Mouse (Mus musculus): ENCODE measurements around the gene Rhno1. TPM values are rescaled to one million over a fixed set of nuclear protein-coding genes. Genes with fewer than 3 reads are reported as not detected.

Gene Rhno1
- polyA plus RNA-seq, 1 experiment, result 12.2 TPM

DNA sequence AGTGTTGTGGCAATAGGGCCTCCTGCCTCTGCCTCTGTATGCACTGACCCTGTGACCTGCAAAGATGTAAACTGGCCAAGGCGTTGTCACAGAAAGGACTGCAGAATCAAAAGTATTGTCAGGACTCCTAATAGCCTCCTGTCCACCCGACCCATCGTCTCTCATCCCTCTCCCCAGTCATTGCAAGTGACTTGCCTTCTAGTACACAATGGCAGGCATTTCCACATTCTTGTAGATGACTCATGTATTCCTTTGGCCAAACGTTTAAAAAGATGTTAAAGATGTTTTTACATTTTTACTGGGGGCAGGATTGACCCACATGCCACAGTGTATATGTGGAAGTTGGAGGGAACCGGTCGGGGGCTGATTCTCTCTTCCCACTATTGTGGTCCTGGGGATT is 2.0 kb upstream of the Rhno1 start:
- no peak overlapping the region for H3K27ac ChIP-seq (ENCODE audit: insufficient read depth, low read length)
- no peak overlapping the region for H3K4me3 ChIP-seq (ENCODE audit: insufficient read depth, low read length)
- H3K4me1 ChIP-seq (ENCODE audit: control insufficient read depth, insufficient read depth, low read length), result no peaks in the 10 kb centered on the region
- no peak for TF ChIP-seq POLR2A (IDR thresholded peaks at IDR 0.05; ENCODE audit: extremely low read depth, insufficient read depth, low read length)
- TF ChIP-seq CTCF (IDR thresholded peaks at IDR 0.05; ENCODE audit: extremely low read depth, insufficient read depth, low read length), result no peak

DNA sequence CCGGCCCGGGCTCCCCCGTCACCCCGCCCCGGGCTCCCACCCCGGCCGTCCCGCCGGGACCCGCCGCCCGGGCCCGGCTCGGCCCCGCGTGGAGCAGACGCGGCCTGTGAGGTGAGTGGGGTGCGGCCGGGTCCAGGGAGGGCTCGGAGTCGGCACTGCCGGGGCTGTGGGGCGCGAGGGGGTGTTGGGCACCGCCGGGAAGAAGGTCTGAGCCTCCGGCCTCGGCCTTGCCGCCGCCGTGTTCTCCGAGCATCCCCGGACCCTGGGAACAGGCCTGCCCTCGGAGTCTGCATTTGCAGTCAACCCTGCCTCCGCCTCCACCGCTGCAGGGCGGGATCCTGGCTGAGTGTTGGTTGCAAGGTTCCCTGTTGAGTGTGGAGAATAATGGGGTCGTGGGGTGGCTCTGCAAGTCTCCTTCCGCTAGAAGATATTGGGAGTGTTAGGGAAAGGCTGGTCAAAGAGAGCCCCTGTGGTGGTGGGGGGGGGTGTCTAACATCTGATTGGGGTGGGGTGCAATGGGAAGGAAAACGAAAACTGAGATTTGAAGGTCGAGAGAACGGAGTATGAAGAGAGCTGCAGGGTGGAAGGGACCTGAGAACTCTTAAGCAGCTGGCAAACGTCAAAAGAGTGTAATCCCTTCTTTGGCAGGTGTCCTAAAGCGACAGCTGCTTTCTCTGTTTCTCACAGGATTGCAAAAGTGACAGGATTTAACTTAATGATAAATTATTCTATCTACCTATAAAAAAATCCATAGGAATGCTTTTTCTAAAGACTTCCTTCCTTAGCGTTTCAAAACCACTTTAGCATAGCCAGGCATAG is 505 bp upstream of the Rhno1 start:
- Histone ChIP-seq H3K27ac (ENCODE audit: insufficient read depth, low read length) (no peak overlapping the region), H3K4me3 (ENCODE audit: insufficient read depth, low read length) (peak overlapping the region; percentile 53; the same call in 1 of the 2 replicates), H3K4me1 (ENCODE audit: control insufficient read depth, insufficient read depth, low read length) (no peaks in the 10 kb centered on the region)
- TF ChIP-seq POLR2A (IDR thresholded peaks at IDR 0.05; ENCODE audit: extremely low read depth, insufficient read depth, low read length) (no peak), CTCF (IDR thresholded peaks at IDR 0.05; ENCODE audit: extremely low read depth, insufficient read depth, low read length) (no peak)

- peak overlapping the region; percentile 53 for H3K4me3 ChIP-seq (ENCODE audit: insufficient read depth, low read length)
- H3K27ac ChIP-seq (ENCODE audit: insufficient read depth, low read length), result no peak overlapping the region
- TF ChIP-seq POLR2A (IDR thresholded peaks at IDR 0.05; ENCODE audit: extremely low read depth, insufficient read depth, low read length) (no peak), CTCF (IDR thresholded peaks at IDR 0.05; ENCODE audit: extremely low read depth, insufficient read depth, low read length) (no peak)
- H3K4me1 ChIP-seq (ENCODE audit: control insufficient read depth, insufficient read depth, low read length), result no peaks in the 10 kb centered on the region
Observed at GRCm38 (mm10) chr6:128361901-128362300, 810 bp downstream of the Rhno1 start.

DNA sequence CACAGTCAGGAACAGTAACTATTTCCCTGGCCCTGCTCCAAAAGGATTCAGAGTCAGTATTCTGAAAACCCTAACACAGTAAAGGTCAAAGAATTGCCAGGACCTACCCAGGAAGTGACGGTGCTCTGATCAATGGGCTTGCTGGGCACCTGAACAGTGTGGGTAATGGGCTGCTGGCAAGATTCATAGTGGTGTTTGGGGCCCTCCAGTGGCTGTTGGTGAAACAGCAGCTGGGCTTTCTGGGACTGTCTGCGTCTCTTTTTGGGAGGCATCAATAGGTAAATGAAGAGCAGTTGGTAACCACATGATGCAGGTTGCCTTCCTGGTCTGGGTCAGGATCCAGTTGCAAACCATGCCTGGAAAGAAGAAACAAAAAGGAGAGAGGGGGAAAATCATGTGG is 3.7 kb downstream of the Rhno1 start:
- no peak overlapping the region for H3K4me3 ChIP-seq (ENCODE audit: insufficient read depth, low read length)
- no peaks in the 10 kb centered on the region for H3K4me1 ChIP-seq (ENCODE audit: control insufficient read depth, insufficient read depth, low read length)
- H3K27ac ChIP-seq (ENCODE audit: insufficient read depth, low read length), result no peak overlapping the region
- no peak for TF ChIP-seq POLR2A (IDR thresholded peaks at IDR 0.05; ENCODE audit: extremely low read depth, insufficient read depth, low read length)
- TF ChIP-seq CTCF (IDR thresholded peaks at IDR 0.05; ENCODE audit: extremely low read depth, insufficient read depth, low read length), result peak; percentile 82

- TF ChIP-seq CTCF (IDR thresholded peaks at IDR 0.05; ENCODE audit: extremely low read depth, insufficient read depth, low read length), result no peak
- peak; percentile 81; the same call in 1 of the 2 replicates for TF ChIP-seq POLR2A (IDR thresholded peaks at IDR 0.05; ENCODE audit: extremely low read depth, insufficient read depth, low read length)
- Histone ChIP-seq H3K27ac (ENCODE audit: insufficient read depth, low read length) (no peak within 1 kb of the TSS), H3K4me1 (ENCODE audit: control insufficient read depth, insufficient read depth, low read length) (no peaks in the 10 kb centered on the region), H3K4me3 (ENCODE audit: insufficient read depth, low read length) (peak within 1 kb of the TSS; percentile 76)
Observed at GRCm38 (mm10) chr6:128355726-128356416, 6.8 kb downstream of the Rhno1 start, which contains the start of gene Tulp3. Gene Tulp3, minus strand, starts transcription at chr6:128355851.

- TF ChIP-seq CTCF (IDR thresholded peaks at IDR 0.05; ENCODE audit: extremely low read depth, insufficient read depth, low read length), result no peak
- TF ChIP-seq POLR2A (IDR thresholded peaks at IDR 0.05; ENCODE audit: extremely low read depth, insufficient read depth, low read length), result no peak
- Histone ChIP-seq H3K4me1 (ENCODE audit: control insufficient read depth, insufficient read depth, low read length) (0 out of 2 replicates have a peak, but pooled peaks cover 2% of the 10 kb centered on the region), H3K27ac (ENCODE audit: insufficient read depth, low read length) (no peak overlapping the region), H3K4me3 (ENCODE audit: insufficient read depth, low read length) (peak overlapping the region; percentile 76)
Observed at GRCm38 (mm10) chr6:128355201-128355681, 7.5 kb downstream of the Rhno1 start.

GRCm38 (mm10) chr6:128354140-128354539 is 8.6 kb downstream of the Rhno1 start:
- Histone ChIP-seq H3K4me3 (ENCODE audit: insufficient read depth, low read length) (peak overlapping the region; percentile 76; the same call in 1 of the 2 replicates), H3K27ac (ENCODE audit: insufficient read depth, low read length) (no peak overlapping the region), H3K4me1 (ENCODE audit: control insufficient read depth, insufficient read depth, low read length) (peaks cover 2% of the 10 kb centered on the region; the same call in 1 of the 2 replicates)
- TF ChIP-seq CTCF (IDR thresholded peaks at IDR 0.05; ENCODE audit: extremely low read depth, insufficient read depth, low read length) (no peak), POLR2A (IDR thresholded peaks at IDR 0.05; ENCODE audit: extremely low read depth, insufficient read depth, low read length) (no peak)

DNA sequence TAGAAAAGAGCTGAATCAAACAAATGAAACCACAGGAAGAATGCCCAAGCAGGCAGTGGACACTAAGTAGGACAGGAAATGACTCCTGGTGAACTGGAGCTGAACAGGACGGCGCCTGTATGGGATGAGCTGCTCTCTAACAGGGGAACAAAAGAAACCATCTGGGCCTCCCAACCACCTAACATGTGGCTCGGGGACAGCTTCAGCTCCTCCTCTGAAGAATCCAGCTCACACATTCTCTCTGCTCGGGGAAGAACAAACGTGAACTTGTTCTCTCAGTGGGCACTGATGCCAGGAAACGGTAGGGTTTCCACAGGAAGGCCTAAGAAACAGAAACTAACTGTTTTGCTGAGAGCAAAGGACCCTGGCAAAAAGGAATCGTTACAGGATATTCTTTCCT is 13.0 kb downstream of the Rhno1 start:
- Histone ChIP-seq H3K4me3 (ENCODE audit: insufficient read depth, low read length) (no peak overlapping the region), H3K27ac (ENCODE audit: insufficient read depth, low read length) (no peak overlapping the region), H3K4me1 (ENCODE audit: control insufficient read depth, insufficient read depth, low read length) (peaks cover 8% of the 10 kb centered on the region)
- TF ChIP-seq POLR2A (IDR thresholded peaks at IDR 0.05; ENCODE audit: extremely low read depth, insufficient read depth, low read length) (no peak), CTCF (IDR thresholded peaks at IDR 0.05; ENCODE audit: extremely low read depth, insufficient read depth, low read length) (no peak)

DNA sequence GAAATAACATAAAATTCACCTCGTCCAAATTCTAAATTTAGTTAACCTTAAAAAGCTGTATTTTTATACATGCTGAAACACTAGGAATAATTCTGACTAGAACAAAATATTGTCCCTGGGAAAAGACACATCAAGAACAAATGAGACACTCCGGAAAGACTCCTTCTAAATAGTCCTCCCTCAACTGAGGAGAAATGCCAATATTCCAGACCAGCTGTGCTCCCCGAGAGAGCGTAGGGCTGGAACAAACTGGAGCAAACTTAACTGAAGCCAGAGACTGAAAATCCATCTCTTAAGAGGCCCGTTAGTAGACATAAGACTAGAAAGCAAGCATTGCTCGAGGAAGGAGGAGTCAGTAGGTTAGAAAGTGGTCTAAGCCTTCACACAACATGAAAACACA is 15.9 kb downstream of the Rhno1 start:
- Histone ChIP-seq H3K4me3 (ENCODE audit: insufficient read depth, low read length) (no peak overlapping the region), H3K4me1 (ENCODE audit: control insufficient read depth, insufficient read depth, low read length) (peaks cover 8% of the 10 kb centered on the region), H3K27ac (ENCODE audit: insufficient read depth, low read length) (peak overlapping the region; percentile 38; the same call in 1 of the 2 replicates)
- TF ChIP-seq CTCF (IDR thresholded peaks at IDR 0.05; ENCODE audit: extremely low read depth, insufficient read depth, low read length), result no peak
- no peak for TF ChIP-seq POLR2A (IDR thresholded peaks at IDR 0.05; ENCODE audit: extremely low read depth, insufficient read depth, low read length)

Measured in cortical plate, adult 2 months (tissue).